Mouse (Mus musculus): ENCODE measurements around the gene Adora3.
"Not testable (repeated sequence)": the region's sequence is repeated elsewhere in the genome, so short reads cannot be mapped to it uniquely, and the experiment has no call there.

Gene Adora3

DNA sequence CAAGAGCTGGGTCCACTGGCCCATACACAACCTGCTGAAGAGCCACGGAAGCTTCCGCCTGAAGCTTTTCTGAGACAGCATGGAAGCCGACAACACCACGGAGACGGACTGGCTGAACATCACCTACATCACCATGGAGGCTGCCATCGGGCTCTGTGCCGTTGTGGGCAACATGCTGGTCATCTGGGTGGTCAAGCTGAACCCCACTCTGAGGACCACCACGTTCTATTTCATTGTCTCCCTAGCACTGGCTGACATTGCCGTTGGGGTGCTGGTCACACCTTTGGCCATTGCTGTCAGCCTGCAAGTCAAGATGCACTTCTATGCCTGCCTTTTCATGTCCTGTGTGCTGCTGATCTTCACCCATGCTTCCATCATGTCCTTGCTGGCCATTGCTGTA lies 34.1 kb downstream of the Adora3 start:
- DNase-seq: no peak

DNA sequence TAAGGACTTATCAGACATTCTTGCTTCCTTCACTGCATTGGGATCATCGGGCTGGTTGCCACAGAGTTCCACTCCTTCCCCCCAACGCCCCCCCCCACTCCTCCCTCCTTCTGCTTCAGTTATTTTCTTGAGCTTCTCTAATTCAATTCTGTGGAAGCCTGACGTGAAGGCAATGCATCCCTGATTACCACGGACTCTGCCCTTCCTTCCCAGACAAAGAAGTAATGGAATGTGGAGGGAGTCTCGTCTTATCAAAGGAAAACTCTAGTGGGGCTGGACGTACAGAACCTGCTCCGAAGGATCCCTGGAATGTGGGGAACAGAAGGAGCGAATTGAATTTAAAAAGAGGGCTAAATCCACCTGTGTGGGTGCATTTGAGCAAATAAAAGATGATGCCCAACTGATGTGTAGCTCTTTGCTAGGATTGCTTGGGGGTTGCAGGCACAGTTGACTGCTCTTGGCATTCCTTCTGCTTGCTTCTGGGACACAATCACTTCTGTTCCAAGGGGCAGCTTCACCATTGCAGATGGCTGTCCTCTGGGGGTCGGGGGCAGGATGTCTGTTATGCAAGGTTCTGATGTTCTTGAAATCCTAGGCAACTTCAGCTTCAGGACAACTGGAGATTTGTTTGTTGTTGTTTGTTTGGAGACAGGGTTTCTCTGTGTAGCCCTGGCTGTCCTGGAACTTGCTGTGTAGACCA lies 37.4 kb downstream of the Adora3 start:
- DNase-seq: no peak

DNA sequence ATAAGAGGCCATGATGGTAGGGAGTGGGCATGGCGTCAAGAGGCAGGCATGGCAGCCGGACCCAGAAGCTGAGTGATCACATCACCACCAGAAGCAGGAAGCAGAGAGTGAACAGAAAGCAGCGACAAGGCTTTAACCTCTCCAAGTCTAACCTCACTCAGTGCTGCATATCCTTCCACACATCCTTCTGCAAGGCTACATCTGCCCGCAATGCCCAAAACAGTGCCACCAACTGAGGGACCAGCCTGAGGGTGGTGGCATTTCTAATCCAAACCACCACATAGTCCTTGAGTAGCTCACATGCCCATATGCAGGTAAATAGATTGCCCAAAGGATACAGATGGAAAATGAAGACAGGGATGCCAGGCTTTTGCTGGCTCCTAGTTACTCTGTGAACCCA lies 38.3 kb downstream of the Adora3 start:
- no peak for DNase-seq

DNA sequence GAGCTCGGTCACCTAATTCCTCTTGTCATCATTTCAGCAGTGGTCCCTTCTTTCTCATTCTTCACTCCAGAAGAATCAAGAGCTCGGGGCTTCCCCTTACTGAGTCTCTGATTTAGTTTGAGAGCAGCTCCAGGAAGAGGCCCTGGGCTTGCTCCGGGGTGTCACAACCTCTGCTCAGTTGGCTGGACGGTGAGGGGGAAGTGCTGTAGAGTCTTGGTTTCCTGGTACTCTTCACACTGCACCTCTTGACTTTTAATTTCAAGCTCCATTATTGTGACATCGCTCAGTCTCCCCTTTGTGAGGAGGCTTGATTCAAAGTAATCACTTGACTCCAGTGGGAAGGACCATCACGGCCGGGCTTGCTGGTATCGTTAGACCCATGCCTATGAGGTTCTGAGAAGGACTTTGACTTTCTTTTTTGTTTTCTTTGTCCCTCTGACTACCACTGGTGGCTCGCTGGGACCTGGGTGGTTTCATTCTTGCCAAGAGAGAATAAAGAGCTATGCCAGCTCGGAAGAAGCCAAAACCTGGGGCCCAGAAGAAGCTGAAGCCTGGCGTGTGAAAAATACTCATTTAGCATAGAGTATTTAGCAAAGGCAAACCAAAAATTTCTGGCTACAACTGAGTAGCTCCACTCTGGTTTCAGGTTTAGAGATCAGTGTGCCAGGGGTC lies 40.0 kb downstream of the Adora3 start:
- no peak for DNase-seq

DNA sequence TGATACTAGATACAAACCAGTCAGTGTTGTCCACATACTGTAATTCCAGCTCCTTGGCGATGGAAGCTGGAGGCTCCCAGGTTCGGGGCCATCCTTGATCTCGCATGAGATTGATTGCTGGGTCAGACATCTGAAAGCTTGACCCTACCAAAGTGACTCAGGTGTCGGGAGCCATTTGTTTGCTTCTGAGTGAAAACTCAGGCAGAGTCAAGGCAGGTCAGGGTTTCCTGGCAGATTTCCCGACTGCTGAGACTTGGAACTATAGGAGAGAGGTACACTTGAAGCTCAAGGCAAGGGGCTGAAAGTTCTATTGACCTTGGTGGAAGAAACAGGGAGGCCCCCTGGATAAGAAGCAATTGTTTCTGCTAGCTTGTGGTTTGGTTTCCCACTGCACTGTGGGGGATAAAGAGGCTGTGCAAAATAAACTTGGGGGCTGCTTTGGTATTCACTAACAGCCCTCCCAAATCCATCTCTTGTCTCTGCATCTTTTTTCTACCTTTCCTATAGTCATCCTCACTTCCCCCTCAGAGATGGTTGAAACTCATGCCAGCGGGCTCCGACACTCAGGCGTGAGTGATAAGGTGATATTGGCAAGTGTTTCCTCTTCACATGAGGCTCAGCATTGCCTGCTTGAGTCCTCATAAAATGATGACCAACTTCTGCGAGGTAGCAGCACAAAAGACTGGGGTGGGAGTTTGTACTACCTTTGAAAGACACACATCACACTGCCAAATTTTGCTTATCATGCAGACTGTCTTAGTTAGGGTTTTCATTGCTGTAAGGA lies 41.6 kb downstream of the Adora3 start:
- no peak for DNase-seq

DNA sequence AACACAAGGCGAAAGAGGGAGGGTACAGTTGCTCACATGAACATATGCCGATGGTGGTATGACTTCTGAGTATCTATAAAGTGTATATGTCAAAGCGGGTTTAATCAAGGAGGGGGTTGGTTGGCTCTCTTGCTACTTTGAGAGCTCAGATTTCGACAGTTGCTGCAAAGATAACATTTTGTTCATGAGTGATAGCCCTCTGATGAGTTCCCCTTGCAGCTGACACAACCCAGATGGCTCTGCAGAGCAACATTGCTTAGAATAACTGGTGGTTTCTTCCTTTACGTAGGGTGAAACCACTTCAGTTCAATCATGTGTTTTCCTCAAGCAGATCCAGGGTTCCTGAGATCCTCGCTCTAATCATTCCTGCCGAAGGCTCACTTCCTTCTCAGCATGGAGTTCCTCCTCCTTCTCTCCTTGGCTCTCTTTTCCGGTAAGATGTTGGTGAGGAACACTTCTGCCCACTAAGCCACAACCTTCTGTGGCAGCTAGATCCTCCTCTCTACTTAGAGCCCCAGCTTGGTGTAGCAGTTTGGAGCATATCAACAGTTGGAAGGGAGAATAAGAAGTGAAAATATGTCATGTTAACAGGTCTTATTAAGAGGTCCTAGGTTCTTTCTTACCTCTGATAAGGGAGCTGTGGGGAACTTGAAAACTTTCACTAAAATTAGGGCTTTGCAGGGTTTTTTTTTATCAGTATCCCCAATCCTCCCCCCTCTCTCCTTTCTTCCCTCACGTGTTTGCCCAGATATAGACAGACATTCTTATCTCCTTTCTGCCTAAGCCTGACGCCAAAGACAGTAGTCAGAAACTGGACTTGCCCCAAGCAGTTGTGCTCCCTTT lies 43.4 kb downstream of the Adora3 start:
- no peak for DNase-seq

DNA sequence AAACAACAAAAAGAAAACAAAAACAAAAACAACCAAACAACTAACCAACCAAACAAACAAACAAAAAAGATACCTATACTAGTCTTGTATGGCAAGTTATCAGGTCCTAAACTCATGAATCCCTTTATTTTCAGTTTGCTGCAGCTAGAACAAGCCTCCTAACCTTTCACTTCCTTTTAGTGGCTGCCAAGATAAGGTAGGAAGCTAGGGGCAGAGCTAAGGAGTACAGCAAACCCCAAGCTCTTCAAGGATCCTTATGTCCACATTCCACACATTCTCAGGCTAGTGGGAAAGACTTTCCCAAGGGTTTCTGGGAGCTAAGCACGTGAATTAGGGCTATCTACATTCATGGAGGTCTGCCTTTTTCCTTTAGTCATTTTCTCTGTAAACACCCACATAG lies 44.6 kb downstream of the Adora3 start:
- DNase-seq: no peak

DNA sequence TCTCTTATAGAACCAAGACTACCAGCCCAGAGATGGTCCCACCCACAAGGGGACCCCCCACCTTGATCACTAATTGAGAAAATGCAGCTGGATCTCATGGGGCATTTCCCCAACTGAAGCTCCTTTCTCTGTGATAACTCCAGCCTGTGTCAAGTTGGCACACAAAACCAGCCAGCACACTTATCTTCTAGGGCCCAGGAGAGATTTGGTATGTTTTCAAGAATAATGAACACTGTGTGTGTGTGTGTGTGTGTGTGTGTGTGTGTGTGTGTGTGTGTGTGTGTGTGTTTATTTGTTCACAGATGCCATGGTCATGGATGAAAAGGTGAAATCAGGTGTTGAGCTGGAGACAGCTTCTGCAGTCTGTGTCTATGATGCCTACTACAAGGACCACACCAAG lies 45.8 kb downstream of the Adora3 start:
- not testable (repeated sequence) for DNase-seq

DNA sequence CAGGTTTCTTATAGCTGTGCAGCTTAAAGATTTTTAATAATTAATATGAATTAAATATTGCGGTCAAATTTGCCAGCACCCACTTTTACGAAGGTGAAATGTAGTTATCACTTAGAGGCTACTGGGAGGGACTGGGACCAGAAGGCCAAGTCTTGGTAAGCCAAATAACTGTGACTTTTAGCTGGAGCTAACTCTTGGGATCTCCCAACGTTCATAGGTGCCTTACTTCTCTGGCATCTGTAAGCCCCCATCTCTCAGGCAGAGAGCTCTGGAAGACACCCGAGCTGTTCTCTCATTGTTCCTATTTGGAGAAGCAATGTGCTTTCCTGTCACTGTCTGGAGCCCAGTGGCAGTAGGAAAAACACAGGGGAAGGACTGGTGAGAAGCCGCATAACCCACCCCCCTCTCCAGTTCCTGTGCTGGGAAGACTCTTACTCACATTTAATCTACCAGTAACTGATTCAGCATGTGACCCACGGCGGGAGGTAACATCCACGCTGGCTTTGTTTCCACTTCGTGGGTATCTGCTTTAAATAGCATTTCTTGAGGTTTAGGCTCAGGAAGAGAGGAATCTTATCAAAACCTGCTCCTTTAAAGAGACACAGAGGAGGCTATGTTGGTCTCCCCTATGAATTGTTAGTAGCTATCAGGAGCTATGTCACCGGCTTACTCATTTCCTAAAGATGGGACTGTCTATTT lies 47.1 kb downstream of the Adora3 start:
- no peak for DNase-seq

DNA sequence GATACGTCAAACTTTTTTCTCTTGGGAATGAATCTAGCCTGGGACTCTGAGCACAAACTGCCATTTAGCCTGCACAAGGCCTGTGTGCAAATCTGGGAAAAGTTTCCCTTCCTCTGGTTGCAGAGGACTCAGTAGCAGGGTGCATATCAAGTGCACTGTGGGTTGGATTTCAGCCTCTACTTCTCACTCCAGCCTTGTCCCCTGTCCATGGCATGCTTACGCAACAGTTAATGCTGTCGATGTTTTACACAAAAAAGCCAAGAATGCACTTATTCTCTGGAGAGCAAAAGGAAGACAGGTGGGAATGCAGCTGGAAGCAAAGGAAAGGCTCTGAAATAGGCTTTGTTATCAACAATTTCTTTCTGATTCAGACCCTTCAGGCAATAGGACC lies 47.7 kb downstream of the Adora3 start:
- no peak for DNase-seq

DNA sequence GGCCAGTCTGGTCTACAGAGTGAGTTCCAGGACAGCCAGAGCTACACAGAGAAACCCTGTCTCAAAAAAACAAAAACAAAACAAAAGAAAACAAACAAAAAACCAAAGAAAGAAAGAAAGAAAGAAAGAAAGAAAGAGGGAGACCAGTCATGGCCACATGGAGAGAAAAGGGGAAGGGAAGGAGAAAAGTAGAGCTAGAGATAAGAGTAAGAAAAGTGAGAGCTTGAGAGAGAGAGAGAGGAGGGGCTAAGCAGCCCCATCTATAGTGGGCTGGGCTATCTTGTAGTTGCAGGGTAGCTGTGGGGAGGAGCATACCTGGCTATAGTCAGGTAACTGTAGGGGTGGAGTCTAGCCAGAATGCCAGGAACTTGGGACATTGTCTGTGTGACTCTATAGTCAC lies 50.1 kb downstream of the Adora3 start:
- not testable (repeated sequence) for DNase-seq

DNA sequence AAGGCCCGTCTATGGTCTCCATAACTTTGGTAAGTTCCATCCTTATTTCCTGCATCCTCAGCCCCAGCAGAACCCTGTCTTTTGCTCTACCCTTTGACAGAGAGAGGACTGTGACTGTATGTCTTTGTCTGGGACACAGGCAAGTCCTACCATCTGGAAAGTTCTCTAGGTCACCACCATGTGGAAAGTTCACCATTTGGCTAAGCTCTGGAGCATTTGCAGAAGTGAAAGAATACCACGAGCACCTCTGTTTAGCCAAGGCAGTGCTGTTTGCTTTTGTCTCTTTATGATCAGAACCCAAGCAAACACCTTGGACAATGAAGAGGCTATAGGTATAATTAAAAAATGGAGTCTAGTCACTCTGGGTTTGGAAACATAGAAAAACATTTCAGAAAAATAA lies 51.3 kb downstream of the Adora3 start:
- DNase-seq: no peak

DNA sequence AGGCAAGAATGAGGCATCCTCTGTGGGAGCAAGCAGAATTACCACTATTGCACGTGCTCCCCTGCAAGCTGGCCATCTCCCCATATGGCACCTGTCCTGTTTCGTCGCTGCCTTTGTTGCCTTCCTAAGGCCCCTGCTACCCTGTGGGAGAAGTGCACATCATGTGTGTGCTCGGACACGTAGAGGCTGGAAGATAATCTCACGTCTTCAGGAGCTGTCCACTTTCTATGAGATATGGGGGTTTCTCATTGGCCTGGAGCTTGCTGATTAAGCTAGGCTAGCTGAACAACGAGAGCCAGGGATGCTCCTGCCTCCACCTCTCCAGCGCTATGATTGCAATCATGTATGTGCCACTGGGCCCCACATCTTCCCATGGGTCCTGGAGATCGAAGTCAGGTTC lies 54.0 kb downstream of the Adora3 start:
- DNase-seq: no peak

DNA sequence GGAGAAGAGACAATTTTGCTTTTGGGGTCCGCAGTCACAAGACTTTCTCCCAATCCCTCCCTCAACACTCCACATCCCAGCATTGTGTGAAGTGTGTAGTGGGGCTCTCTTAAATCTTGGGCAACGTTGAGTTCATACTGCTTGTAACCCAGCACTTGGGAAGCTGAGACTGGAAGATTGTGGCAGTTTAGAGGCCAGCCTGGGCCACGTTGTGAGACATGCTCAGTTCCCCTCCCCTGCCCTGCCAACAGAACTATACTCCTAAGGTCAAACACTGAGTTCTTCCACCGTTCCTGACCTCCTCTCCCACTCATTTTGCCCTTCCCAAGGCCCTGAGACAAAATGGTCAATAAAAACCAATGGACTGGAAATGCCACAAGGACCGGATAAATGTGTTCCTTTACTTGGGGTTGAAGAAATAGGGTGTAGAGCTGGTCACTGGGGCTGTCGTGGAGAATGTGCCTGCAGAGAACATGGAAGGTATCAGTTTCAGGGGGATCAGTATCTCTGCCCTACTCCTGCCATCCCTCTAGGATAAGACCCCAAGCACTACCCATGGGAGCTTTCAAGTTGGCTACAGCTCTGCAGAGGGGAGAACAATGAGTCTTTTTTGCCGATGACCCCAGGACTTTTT lies 57.0 kb downstream of the Adora3 start:
- DNase-seq: no peak

DNA sequence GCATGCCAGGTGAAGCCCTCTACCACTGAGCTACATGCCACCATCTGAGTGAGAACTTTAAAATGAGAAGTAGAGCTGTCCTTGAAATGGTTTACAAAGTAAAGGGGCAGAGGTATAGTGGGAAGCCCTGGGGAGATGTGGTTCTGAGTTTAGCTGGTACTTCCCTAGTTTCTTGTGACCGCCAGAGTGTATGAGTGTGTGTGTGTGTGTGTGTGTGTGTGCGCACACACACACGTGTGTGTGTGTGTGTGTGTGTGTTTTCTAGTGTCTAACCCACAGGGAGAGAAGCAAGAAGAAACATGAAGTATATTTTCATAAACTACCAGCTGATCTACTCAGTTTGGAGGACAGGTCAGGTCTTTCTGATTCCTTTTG lies 57.5 kb downstream of the Adora3 start:
- no peak for DNase-seq

DNA sequence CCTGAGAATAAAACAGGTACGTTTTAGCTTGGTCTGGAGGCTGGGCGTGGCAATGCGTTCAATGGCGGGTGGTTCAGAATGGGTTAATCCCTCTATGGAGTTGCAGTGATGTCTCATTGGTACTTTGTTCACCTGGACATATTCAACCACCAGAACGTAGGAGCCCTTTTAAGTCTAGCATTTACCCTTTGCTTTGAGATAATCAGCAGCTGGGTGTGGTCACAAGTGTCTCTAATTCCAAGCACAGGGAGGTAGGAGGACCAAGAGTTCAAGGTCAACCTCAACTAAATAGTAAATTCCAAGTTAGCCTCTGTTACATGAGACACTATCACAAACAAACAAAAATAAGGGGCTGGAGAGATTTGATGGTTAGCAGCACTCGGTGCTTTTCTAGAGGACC lies 58.1 kb downstream of the Adora3 start:
- DNase-seq: no peak

DNA sequence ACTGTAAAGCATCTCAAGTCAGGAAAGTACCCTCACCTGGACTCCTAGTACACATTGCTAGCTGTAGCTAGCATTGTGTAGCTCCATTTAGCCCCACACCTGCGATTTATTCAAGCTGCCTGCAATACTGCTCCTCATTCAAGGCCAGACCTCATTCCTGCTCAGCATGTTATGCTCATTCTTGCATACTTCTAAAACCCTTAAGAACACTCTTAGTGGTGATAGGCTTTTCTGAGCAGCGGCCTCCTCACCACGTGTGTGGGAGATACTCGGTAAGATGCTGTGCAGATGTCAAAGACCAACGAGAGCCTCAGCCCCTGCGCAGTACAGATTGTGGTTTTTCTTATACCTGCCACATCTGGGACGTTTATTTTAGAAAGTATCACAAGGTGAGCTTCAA lies 59.2 kb downstream of the Adora3 start:
- DNase-seq: no peak

DNA sequence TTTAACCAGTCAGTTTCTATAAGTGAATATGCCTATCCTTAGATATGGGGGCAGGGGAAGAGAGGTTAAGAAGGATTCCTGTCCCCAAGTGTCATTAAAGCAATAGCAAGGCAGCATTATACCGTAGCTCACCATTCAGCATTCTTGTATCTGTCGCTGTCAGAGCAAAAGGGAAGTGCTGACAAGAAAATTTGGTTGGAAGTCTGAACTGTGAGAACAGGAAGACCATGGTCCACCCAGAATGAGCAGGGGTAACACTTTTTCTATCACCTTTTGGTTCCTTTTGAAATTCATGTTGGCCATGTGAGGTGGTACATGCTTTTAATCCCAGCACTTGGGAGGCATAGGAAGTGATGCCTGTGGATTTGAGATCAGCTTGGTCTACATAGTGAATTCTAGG lies 60.4 kb downstream of the Adora3 start:
- no peak for DNase-seq

DNA sequence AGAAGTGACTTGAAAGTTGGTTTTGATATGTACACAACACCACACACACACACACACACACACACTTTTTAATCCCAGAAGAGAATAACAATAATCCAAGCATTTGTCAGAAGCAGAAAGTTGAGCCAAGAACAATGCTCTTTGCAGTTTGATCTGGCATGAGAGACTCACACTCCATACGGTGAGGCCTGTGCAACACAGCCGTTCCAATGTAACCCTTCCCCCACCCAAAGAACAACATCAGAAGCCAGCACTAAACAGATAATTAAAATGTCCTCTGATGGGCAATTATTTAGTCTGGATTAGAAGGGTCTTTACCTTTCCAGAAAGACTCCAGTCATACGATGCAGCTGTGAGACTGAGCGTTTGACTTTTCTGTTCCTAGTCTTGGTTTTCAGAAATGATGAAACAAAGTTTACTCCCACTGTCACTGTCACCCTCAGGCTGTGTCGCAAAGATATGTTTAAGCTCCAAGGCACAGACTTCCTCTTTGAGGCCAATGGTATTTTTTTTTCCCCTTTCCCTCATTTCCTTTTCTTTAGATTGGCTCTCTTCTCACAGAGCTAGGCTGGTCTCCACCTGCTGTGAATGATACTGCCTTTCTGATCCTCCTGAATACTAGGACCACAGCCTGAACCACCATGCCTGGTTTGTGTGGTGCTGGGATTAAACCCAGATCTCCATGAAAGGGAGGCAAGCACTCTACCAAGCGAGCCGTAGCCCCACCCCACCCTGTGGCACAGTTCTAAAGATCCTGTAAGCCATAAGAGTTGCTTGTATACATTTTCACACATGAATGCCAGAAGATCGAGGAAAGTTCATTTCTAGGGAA lies 61.8 kb downstream of the Adora3 start, which contains the start of gene I830077J02Rik:
I830077J02Rik (minus strand) TSS at position 425 of the 832 bp plus-strand sequence.
- no peak for DNase-seq

DNA sequence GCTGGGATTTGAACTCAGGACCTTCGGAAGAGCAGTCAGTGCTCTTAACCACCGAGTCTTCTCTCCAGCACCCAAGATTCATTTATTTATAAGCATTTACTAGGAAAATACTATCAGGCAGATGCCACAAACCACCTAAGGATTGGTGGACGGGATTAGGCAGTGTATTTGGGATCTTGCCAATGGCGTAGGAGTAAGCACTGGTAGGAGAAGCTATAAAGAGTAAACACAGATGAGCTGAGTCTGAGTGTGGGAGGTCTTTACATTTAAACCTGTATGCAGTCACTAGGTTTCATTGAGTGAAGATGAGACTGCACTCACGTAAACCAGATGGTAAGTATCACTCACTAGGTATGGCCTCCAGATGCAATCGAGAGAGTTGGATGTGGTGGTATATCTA lies 63.3 kb downstream of the Adora3 start:
- DNase-seq: no peak

DNA sequence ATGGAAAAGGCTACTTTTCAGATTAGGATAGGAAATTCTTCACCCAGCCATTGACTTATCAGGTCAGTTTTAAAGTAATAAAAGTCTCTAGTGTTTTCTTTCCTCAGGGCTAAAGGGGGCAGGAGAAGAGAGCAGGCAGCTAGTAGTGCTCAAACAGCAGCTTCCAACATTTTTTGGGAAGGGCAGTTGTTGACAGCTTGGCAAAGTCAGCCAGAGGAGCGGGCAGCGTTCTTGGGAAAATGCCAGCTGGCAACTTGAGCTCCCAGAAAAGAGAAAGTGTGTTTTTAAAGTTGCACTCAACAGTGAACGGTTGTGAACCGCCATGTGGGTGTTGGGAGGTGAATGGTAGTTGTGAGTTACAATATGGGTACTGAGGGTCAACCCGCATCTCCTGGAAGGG lies 64.4 kb downstream of the Adora3 start:
- DNase-seq: peak; percentile 35

All from right cerebral cortex, postnatal 4 days (tissue).